Mouse (Mus musculus): Measurements from ENCODE around the gene Pld1.

Gene Pld1

DNA sequence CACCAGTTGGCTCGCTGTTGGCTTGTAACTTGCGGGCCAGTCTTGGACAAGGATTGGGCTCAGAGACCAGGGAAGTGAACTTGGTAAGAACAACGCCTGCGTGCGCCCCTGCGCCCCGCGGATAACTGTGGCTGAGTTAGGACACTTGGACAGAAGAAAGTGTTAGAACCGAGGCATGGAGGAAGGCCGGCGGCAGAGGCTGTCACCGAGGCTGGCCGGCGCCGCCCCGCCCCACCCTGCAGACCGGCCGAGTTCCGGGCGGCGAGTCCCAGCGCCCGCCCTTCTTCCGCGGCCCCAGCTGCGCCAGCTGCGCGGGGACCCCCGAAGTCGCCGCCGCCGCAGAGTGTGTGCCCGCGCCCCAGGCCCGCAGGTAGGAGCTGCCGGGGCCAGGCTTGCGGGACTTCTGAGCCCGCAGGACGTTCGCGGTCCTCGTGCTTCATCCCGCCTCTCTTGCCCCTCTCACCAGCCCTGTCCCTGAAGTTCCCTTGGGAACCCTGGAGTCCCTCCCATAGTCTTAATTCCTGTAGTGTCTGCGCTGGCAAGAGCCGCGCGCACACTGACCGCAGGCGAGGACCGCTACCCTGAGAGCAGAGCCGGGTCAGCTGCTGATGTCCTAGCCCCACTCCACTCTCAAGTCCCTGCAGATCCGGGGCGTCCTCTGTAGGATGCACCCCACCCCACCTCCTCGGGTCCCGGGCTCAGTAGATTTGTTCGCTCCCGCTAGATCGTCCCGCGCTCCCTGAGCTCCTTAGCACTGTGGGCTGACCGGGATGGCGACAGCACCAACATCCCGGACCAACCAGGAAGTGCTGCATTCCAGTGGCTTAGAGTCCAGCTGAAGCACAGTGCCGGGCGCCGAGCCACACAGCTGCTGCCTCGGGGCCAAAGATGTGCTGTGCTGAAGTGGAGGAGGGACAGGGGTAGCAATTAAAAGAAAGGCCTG is at the start of gene Pld1:
TSS of gene Pld1 (plus strand) at position 315 of the 943 bp plus-strand sequence.
- no peak for DNase-seq (ENCODE audit: low spot score)

DNA sequence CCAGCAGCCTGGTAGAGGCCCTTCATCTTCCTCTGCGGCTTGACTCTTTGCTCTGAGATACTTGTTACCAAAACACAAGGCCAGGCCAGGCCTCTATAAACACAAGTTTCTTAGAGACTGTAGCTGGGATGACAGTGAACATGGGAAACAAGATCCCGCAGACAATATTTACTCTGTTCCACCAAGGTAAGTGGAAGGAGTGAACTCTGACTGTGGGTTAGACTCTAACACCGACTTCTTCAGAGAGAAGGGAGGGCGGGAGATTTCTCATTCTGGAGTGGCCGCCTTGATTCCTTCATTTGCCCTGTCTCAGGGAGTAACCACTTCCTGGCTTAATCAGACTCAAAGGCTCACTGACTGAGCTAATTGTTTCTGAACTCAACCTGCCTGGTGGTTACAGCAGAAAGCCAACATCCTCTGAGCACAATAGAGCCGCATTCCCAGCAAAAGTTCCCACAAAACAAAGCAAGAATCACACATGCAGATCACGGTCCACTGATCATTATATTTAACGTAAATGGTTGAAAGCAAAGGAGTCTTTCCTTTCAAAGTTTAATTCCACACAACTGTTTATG is 42.1 kb upstream of the Pld1 start, which contains the start of gene Tmem212:
TSS of gene Tmem212 (minus strand) at position 51 of the 575 bp plus-strand sequence.
- no peak for DNase-seq (ENCODE audit: low spot score)

DNA sequence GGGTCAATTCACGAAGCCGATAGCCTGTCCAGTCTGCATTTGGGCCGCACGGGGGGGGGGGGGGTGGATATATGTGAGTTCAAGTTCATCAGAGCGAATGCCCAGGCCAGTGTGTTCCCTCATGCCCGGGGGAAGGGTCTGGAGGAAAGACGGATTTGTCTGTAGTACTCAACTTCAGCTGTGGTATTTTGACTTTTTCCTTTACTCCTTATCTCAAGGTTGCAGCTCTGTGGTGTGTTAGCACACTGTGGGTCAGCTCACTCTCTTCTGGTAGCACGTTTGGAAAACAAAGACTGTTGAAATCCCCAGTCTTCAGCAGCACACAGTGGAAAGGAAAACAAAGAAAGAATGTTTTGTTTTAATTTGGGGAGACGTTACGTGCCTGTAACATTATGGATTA is 40.3 kb upstream of the Pld1 start:
- no peak for DNase-seq (ENCODE audit: low spot score)

DNA sequence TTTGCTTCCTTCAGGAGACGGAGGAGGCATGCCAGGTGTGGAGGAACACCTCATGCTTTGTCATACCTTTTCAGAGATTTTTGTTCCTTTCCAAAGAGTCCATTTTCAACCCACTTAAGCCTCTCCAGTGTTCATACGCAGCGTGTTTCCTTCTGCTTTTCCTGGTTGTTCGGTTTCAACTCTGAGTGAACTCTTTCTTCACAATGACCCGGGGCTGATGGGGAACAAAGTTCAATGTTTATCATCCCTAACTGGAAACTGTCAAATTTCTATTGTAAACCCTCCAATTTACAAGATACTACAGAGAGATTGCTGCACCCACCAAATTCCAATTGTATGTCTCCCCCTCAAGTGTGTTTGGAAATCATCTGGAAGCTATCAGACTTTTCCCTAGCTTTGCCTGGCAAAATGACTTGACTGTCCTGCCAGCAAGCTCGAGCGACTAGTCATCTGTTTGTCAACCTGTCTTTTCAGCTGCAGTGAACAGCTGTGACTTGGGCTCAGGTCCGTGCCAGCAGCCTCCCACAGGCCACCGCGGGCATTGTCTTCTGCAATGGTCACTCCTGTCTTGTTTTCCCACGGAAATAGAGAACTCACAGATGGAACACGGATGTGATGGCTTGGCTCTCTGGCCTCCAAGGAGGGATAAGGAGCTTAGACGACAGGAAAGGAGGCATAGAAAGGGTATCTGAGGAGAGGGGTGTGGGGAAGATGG is 39.3 kb upstream of the Pld1 start:
- DNase-seq (ENCODE audit: low spot score): no peak

DNA sequence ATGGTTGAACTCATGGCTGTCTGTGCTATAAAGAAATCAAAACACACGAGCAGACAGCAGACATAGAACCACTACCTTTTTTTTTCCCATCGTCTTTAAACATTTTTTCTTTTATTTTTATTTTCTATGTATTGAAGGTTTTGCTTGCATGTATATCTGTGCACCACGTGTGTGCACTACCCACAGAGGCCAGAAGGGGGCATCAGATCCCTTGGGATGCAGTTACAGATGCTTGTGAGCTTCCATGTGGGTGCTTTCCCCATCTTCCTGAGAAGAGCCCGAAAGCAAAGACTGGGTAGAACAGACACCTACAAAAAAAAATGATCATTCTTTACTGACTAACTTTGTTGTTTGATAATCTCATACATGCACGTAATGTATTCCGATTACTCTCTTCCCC is 36.6 kb upstream of the Pld1 start:
- DNase-seq (ENCODE audit: low spot score): no peak

DNA sequence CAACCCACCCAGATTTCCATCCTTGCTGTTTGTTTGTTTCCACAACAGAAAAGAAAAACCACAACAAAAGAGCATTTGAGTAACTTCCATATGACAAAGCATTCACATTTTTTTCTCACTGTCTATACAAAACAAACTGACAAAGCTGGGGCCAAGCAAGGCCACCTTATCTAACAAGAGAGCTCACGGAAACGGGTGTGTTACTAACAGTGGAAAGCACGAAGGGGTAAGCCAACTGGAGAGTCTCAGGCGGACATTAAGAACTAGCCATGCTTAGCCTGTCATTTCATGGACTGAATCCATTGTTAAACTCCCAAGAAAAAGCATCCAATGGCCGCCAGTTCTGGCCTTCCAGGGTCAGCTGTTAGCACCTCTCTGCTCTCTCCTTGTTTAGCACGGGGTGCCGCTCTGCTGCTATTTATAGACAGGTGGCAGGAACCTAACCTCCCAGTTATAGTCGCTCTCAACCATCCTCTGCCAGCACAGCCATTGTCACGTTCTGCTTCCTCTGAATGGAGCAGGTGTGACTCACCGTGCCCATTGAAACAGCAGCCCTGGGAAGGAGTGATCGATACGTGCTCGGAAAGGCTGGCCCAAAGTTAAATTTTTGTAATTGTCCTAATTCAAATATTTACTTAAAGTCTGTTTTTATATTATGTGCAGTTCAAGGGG is 33.7 kb upstream of the Pld1 start:
- DNase-seq (ENCODE audit: low spot score): no peak

DNA sequence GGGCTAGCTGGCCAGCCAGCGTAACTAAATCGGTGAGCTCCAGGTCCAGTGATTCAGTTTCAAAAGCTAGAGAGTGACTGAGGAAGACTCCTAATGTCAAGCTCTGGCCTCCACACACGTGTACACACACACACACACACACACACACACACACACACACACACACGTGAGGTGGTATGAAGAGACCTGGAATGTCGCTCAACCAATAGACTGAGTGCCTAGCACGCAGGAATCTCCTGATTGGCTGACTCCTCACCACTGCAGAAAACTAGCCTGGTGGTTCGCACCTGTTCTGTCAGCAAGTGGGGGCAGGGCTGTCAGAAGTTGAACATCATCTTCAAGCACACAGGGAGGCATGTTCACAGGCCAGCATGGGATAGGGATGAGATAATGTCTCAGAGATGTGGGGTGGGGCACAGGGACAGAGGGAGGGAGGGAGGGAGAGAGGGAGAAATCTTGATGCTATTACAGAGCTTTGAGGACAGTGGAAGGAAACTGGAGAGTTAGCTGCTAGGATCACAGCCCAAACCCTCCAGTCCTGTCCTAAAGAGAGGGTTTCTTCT is 31.8 kb upstream of the Pld1 start:
- DNase-seq (ENCODE audit: low spot score): no peak

DNA sequence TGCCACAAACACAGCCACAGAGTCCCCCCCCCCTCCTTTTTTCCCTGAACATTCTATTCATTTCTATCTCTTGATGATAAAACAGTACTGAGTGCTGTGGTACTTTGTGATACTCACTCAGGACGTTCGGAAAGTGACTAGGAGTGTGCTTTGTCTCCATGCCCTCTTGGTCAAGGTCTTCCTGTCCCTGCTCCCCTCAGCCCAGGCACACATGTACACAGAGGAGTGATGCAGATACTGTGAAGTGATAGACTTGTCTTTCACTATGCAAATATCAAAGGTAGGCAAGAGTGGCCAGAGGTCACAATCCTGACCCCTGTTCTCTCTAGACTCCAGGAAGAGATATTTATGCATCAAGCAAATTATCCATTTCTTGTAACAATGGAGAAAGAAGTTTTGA is 31.2 kb upstream of the Pld1 start:
- DNase-seq (ENCODE audit: low spot score): no peak

DNA sequence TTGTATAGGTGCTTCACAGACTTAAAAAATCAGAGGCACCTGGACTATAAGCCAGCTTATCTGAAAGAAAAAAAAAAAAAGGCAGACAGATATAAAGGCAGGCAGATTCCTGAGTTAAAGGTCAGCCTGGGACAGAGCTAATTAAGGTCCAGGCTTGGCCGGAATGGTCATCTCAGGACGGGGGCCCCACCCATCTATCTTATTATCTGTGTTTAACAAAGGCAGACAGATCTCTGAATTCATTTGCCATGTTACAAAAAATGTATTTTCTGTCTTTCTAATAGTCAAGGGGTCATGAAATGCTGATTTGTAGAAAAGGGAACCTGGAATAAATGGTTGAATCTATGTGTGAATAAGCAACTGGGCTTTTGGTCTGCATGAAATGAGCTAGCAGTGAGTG is 30.2 kb upstream of the Pld1 start:
- DNase-seq (ENCODE audit: low spot score): no peak

DNA sequence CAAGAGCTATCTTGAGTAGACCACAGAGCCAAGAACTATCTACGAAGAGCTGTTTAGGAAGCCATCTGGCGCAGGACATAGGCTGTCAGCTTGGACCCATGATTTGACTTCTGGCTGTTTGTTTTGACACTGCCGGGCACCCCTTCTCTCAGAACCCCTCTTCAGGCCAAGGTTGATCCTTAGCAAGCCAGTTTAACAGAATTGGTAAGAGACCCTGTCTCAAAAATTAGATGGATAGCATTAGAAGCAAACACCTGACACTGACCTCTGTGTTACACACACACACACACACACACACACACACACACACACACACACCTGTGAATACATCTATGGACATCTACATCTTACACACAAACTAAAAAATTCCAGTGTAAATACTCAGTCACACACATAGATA is 29.5 kb upstream of the Pld1 start:
- no peak for DNase-seq (ENCODE audit: low spot score)

DNA sequence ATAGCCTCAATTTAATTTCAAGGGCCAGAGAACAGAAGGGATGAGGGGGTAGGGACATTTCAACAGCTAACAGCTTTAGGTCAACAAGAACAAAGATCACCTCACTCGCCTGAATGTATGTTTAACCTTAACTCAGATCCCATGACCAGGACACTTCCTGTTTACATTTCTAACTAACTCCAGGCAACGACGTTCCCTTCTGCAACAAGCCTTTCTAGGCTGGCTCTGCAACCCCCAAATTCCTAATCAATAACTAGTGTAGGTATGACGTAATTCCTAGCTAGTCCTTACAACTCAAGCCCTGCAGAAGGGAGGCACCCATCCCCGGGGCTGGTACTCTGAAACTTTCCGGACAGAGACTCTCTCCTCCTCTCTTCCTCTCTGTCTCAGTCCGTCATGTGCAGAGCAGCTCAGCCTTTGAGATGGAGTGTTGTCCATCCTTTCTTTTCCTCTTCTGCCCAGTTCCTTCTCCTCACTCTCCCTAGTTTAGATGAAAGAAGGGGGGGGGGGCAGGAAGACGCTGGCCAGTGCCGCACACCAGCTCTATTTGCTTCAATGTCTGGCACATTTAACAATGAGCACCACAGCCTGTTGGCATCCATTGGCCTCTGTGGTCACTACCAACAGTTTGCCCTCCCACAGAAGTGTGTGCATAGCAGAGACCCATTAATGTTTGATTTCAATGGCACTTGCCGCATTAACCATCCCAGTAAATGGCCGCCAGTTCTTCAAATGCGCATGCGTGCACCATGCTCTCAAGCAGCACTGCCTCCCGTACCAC is 19.6 kb upstream of the Pld1 start:
- no peak for DNase-seq (ENCODE audit: low spot score)

DNA sequence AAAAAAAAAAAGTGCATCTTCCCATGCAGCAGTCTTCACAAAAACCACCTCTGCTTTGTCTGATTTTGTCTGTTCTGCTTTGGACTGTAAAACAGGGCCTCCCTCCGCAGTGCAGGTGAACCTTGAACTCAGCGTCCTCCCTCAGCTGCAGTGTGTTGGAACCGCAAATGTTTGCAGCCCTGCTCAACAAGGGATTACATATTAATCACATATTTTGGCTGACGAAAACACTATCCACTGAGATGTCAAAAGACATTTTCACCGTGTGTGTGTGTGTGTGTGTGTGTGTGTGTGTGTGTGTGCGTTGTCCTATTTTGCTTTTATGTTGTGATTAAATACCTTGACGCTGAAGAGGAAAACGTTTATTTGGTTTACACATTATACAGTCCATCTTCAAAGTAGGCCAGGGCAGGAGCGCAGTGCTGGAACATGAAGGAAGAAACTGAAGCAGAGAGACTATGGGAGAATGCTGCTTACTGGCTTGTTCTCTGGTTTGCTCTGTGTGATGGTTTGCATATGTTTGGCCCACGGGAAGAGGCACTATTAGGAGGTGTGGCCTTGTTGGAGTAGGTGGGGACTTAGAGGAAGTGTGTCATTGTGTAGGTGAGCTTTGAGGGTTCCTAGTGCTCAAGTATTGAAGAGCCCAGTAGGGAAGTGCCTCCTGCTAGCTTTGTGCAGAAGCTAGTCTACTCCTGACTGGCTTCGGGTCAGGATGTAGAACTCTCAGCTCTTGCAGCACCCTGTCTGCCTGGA is 17.1 kb upstream of the Pld1 start:
- DNase-seq (ENCODE audit: low spot score): no peak

DNA sequence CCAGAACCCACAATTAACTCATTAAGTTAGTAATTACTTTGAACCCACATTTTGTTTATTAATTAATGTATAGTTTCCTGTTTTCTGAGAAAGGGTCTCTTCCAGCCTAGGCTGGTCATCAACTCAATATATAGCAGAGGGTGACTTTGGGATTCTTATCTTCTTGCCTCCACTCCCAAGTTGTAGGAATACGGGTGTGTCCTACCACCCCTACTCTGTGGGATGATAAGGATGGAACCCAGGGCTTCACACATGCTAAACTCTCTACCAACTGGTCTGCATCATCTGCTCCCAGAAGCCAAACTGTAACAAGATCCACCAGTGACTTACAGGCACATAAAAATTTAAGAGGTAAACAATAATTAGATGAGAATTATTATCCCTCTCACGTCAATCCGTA is 14.5 kb upstream of the Pld1 start:
- no peak for DNase-seq (ENCODE audit: low spot score)

DNA sequence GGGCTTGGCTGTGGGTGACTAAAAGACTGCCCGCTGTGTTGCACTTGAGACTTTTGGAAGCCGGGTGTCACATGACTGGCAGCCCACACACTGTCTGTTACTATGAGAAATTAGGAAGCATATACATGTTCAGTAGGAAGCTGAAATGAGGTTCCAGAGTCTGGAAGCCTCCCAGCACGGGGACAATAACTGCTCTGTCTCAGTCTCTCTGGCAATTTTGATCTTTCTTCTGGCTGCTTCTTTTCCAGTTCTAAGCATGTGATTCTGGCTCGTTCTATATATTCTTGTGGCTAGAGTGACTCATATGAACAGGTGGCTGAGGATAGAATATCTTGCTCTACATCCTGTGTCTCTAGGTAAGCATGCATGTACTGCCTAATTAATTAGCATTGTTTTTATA is 9.3 kb upstream of the Pld1 start:
- no peak for DNase-seq (ENCODE audit: low spot score)

DNA sequence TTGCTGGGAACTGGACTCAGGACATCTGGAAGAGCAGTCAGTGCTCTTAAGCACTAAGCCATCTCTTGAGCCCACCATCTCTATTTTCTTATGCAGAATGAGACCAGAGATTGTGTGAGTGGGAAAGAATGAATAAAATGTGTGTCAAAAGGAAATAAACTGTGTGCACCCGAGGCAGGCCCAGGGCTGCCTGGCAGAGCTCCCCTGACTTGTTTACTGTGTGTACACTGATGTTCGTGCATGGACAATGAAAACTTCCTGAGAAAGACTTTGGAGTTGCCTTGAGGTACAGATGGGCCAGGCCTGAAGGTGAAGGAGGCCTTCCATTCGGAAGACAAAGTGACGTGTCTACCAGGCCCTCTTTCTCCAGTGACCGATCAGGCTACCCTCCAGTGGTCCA is 6.1 kb upstream of the Pld1 start:
- no peak for DNase-seq (ENCODE audit: low spot score)

DNA sequence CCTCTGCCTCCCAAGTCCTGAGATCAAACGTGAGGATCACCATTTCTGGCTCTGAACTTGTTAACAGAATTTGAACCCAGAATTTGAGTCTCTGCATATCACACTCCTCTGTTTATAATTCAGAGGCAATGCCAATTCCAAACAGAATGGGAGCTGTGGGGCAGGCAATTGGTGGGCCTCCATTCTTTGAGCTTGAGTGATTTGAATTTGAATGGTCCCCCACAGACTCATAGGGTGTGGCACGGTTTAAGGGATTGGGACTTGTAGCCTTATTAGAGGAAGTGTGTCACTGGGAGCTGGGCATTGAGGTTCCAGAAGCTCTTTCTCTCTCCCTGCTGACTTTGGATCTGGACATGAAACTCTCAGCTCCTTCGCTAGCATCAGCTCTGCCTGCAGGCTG is 2.9 kb upstream of the Pld1 start:
- DNase-seq (ENCODE audit: low spot score): no peak

DNA sequence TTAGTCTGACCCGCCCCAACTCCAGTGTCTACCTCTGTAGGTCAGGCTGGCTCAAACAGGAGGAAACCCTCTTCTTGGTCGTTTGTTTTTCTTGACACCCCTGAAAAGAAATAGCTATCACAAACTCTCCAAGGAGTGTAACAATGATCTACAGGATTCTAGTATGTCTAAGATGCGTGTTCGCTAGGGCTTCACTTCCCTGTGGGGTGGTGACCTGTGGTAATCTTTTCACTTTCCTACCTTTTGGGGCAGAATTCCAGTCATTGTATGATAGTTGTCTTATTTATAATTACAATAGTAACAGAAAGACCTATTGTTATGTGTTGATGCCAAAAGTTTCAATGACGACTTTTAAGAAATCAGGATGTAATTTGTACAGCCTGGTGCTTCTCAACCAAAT is 1.8 kb upstream of the Pld1 start:
- DNase-seq (ENCODE audit: low spot score): no peak

DNA sequence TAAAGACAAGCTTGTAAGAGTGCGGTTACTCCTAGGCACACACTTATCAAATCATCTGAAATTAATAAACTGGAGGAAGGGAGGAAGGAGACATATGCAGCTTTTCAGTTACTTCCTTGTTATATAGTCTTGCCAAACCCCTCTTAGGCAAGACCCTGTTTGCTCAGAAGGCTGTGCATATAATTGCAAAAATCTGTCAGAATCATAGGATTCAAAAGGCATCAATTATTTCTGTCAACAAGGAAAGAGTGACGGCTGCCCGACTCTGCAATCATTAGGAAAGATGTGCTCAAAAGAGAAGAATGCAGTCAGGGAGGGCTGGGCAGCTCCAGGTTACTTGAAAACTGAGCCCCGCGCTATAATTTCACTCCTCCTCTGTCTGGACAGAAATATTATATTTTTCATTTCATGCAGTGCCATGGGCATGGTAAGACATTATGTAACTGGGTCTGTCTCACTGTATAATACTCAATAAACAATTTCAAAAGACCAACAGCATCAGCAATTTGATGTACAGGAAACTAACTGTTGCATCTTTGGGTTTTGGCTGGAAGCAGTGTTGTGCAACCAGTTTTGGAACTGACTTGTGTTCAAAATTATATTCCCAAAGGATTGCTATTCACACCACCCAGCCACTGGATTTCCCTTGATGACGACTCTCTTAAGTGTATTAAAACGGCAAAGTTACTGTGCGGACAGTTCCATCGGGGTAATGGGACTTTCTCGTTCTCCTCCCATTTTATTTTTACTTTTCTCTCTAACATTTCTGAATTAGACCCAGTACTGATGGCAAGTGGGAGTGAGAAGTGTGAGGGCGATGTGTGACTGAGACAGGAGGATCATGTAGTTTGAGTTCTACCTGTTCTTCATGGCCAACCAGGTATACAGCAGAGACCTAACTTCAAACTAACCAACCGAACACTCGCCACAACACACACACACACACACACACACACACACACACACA is 1.1 kb upstream of the Pld1 start:
- no peak for DNase-seq (ENCODE audit: low spot score)

DNA sequence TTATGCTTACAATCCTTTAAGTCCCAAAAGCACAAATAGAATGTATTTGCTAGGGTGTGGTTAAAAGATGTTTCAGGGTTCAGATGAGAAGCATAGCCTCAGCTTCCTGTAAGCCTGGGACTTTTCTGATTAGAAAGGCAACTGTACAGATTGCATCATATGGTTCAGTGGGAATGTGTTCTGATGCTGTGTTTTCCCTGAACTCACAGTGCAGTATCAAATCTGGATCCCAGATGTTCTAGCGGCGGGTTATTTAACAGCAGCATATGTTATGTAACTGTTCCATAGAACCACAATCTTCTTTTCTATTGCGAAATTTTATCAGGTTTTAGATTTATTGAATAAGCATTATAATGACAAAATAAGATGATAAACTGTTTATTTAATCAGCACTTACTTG is 3.1 kb downstream of the Pld1 start:
- no peak for DNase-seq (ENCODE audit: low spot score)
